Mouse (Mus musculus): ENCODE measurements around the gene Muc13.

Muc13 gene

GRCm38 (mm10) chr16:33820269-33821178 is 26.7 kb downstream of the Muc13 start:
- peak; percentile 50 to 72 for DNase-seq (ENCODE audit: low read depth in 1 of 2, low spot score in 2 of 2)

- DNase-seq (ENCODE audit: low read depth in 1 of 2, low spot score in 2 of 2), result no peak
Measured at GRCm38 (mm10) chr16:33824603-33825002, 30.8 kb downstream of the Muc13 start.

DNA sequence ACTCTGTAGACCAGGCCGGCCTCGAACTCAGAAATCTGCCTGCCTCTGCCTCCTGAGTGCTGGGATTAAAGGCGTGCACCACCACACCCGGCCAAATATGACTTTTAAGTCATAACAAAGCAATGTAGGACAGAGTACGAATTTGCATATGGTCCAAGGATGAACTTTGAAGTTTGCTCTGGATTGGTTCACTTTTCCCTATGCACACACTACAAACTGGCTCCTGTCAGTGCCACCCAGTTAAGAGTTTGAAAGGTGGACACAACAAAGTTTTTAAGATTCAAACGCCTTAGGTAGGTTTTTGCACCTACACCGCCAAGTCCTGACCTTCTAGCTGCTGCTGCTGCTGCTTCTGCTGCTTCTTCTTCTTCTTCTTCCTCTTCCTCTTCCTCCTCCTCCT is 34.7 kb downstream of the Muc13 start:
- DNase-seq (ENCODE audit: low read depth in 1 of 2, low spot score in 2 of 2), result no peak

DNA sequence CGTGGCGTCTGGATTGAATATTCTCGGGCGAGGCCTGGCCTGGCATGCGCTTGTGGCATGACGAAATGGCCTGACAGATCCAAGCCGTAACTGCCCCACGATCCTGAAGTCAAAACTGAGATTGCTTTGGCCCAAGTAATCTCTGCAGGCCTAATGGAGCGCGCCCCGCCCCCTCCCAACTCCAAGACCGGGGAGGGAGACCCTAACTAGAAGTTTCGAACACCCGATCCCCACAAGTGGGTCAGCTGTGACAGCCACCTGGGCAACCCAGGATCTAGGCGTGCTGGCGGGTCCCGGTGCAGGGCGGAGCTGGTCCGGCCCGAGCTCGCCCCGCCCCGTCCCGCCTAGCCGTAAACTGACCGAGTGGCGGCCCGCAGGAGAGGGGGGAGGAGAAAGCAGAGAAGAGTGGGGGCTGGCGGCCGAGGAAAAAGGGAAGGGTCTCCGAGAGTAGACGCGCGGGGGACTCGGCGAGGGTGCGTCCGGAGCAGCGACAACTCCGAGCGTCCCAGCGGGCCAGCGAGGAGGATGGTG is 35.5 kb downstream of the Muc13 start, which contains the start of gene Itgb5:
Itgb5 (plus strand) TSS at position 365 of the 531 bp plus-strand sequence.
- DNase-seq (ENCODE audit: low read depth in 1 of 2, low spot score in 2 of 2), result peak in 1 of 2 experiments; percentile 34

- DNase-seq (ENCODE audit: low read depth in 1 of 2, low spot score in 2 of 2), result peak in 1 of 2 experiments; percentile 32
Measured at GRCm38 (mm10) chr16:33829842-33830511, 36.1 kb downstream of the Muc13 start.

GRCm38 (mm10) chr16:33830512-33831105 is 36.8 kb downstream of the Muc13 start:
- no peak for DNase-seq (ENCODE audit: low read depth in 1 of 2, low spot score in 2 of 2)

DNA sequence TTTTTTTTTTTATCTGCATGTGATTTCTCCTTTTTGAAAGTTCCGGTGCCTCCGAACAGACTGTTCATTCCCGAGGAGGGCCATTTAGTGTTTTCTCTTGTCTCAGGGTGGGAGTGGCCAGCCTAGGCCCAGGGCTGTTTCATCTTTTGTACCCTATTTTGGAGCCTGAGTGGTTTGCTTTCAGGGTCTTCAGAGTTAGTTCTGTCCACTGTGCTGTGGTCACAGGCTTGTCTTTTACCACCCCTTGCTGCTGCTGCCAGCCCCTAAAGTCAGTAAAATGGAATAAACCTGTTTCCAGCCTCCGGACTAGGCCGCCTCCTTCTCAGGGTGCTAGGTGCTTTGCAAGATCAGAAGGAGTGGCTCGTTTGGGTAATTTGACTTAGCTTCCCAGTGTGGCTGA is 38.2 kb downstream of the Muc13 start:
- no peak for DNase-seq (ENCODE audit: low read depth in 1 of 2, low spot score in 2 of 2)

DNA sequence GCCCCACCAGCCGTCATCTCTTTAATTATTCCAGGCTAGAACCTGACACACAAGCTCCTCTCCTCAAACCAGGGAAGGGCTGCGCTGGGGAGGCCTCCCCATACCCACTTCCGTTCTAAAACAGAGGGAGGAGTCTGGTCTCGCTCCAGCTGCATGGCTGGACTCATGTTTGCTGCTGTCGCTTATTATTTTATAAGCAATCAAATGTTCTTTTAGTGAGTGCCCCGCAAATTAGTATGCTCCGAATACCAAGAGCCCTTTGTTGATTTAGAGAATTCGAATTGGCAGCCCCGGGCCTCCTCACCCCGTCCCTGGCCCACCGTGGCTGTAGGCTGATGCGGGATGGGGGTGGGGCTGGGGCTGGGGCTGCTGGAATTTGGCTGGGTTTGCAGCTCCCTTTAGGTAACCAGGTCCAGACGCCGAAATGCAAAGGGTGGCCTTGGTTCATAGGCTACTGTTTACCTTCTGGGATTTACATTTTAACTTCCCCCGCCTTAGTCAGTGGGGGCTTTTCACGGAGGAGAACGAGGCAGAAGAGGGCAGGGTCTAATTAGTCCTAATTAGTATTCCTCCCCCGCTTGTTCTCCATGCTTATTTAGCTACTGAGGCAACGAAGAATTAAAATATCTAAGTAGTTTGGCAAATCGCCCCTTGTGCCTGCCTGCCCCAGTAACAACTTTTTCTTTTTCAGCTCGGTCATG is 39.0 kb downstream of the Muc13 start:
- no peak for DNase-seq (ENCODE audit: low read depth in 1 of 2, low spot score in 2 of 2)

DNA sequence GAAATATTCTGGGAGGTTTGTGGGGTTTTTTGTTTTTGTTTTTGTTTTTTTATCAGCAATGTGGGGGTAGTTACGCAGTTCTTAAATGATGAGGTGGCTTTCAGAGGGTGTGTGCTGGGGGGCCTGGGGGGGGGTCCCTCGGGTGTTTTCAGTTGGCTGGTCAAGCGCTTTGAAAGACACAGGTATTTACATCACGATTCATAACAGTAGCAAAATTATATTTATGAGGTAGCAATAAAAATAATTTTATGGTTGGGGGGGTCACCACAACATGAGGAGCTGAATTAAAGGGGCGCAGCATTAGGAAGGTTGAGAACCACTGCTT is 39.6 kb downstream of the Muc13 start:
- no peak for DNase-seq (ENCODE audit: low read depth in 1 of 2, low spot score in 2 of 2)

DNA sequence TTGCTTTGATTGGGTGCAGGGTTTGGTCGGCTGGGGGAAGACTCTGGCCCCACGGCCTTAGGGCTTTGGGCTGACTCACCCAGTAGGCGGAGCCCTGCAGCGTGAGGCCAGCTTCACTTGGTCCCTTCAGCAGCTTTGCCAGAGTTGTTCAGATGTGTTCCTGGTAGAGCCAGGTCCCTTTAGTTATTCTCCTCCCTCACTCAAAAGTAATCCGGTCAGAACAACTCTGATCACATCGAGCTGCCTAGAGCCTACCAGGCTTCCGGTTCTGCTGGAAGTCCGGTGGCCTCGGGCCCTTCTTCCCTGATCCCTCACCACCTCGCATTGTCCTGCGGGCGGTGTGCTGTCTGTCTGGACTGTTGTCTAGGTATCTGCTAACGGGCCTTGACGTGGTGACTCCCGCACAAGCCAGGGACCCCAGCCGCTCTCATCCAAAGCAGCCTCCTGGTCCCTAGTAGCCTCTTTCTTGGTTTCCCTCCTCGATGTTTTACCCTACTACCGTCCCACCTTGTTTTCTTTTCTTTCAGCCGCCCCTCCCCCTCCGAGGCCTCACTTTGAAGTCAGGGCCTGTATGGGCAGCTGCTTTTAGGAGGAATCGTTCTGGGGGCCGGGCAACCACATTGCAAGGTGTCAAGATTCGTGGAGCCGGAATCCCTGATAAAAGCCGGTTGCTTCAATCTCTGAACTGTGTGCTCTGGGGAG is 40.1 kb downstream of the Muc13 start:
- no peak for DNase-seq (ENCODE audit: low read depth in 1 of 2, low spot score in 2 of 2)

- DNase-seq (ENCODE audit: low read depth in 1 of 2, low spot score in 2 of 2), result no peak
Measured at GRCm38 (mm10) chr16:33836676-33837075, 42.8 kb downstream of the Muc13 start.

DNA sequence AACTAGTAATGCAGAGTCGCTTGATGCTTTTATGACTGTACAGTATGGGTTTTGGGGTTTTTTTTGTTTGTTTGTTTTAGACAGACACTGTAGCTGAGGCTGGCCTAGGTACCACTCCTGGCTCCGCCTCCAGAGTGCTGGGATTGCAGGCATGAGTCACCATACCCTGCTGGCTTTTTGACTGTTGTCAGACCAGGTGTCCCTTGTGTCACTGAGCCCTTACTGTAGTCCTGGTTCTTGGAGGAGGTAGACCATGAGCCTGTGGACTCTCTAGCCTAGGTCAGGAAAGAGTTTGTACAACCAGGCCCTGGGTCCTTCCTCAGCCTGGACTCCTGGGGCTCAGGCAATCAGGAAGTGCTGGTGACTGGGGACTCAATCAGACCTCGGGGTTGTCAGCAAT is 43.4 kb downstream of the Muc13 start:
- no peak for DNase-seq (ENCODE audit: low read depth in 1 of 2, low spot score in 2 of 2)

GRCm38 (mm10) chr16:33840616-33841015 is 46.8 kb downstream of the Muc13 start:
- DNase-seq (ENCODE audit: low read depth in 1 of 2, low spot score in 2 of 2), result no peak

- no peak for DNase-seq (ENCODE audit: low read depth in 1 of 2, low spot score in 2 of 2)
Measured at GRCm38 (mm10) chr16:33842081-33842880, 48.4 kb downstream of the Muc13 start.

DNA sequence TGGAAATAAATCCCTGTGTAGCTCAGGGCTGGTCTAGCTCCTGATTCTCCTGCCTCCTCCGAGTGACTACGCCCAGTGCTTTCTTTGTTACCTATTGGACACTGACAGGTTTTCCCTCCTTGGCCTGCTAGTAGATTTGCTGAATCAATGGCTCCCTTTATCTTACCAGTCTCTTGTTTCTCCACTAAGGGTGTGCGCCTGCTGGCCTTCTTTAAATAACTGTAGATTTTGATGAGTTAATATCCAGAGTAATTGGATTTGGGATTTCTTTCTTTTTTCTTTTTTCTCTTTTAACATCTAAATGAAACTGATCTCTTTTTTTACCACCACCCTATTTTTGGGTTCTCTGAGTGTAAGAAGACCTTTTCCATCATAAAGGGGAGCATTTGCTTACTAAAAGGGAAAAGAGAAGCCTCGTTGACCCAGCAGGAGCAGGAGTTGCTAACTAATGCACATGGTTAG is 50.3 kb downstream of the Muc13 start:
- no peak for DNase-seq (ENCODE audit: low read depth in 1 of 2, low spot score in 2 of 2)

- DNase-seq (ENCODE audit: low read depth in 1 of 2, low spot score in 2 of 2), result no peak
Measured at GRCm38 (mm10) chr16:33844866-33845265, 51.0 kb downstream of the Muc13 start.

GRCm38 (mm10) chr16:33853271-33853670 is 59.4 kb downstream of the Muc13 start:
- no peak for DNase-seq (ENCODE audit: low read depth in 1 of 2, low spot score in 2 of 2)

DNA sequence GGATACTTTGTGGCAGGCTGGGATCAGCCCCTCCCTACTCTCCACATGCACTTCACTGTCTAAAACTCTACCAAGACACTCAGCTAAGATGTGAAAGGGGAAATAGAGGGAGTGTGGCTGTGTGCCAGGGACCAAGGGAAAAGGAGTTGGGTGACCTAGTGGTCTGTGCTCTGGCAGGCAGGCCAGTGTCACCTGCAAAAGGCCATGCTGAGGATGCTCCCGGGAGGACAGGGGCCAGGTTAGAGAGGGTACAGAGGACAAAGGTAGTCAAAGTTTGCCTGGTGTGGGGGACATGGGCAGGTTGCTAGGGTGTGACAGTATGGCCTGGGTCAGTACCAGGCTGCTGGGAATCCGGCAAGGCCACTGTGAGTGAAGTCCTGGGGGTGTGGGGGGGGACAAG is 64.9 kb downstream of the Muc13 start:
- no peak for DNase-seq (ENCODE audit: low read depth in 1 of 2, low spot score in 2 of 2)

DNA sequence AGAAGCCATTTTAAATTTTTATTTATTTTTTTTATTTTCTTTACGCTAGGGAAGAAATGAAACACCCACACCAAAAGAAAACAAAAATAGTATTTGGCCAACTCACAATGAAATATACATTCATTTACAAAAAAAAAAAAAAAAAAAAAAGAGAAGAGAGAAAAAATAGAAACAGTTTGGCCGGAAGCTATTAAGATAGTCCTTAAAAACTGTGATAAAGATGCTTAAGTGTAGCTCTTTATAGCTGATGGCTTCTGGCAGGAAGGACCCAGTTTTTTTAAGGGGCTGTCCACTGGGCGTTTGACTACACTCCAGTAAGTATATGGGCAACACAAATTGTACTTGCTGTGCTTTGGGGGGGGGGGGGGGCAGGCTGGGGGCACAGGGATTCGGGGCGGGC is 65.5 kb downstream of the Muc13 start:
- DNase-seq (ENCODE audit: low read depth in 1 of 2, low spot score in 2 of 2), result no peak

All from monocyte, adult 2 months (primary cell).